Mouse (Mus musculus): ENCODE results near the gene Cisd2. TPM values are rescaled to one million over a fixed set of nuclear protein-coding genes. Genes with fewer than 3 reads are reported as not detected.

The Cisd2 gene
- total RNA-seq, 2 experiments from 2014 or later, result 38.5 to 41.7 TPM

DNA sequence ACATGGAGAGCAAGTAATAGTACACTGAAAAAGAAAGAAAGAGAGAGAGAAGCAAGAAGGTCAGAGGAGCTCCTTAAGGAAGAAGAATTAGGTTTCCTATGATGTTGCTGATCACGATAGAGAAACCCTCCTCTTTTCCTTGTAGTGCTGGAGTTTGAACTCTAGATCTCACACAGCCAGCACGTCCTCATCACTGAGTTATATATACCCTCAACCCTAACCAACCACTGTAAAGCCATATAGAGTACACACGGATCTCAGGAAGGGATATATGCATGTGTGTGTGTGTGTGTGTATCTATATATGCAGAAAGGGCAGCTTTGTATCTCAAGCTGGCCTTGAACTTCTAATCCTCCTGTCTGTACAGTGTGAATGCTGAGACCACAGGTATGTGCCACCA is 6.5 kb downstream of the Cisd2 start:
- intact Hi-C loops (cut with DNase I), result no loop called here
- DNase-seq, result no peak

DNA sequence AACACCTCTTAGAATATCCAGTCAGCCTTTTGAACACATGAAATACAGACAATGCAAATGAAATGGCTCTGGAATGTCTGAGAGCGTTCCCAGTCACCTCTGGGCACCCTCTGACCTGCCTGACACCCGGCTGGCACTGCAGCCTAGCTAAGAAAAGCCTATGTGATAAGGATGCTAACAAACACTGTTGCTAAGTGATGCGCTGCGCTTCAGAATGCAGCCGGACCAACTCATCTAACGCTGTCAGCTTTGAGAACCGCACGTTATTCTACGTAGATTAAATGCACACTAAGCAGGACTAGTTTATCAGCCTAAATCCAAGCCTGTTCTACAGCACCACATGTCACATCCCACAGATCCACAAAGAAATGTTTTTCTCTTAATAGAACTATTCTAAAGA is 11.9 kb downstream of the Cisd2 start:
- peak; percentile 71 to 76 for DNase-seq
- intact Hi-C loops (cut with DNase I), result no loop called here

DNA sequence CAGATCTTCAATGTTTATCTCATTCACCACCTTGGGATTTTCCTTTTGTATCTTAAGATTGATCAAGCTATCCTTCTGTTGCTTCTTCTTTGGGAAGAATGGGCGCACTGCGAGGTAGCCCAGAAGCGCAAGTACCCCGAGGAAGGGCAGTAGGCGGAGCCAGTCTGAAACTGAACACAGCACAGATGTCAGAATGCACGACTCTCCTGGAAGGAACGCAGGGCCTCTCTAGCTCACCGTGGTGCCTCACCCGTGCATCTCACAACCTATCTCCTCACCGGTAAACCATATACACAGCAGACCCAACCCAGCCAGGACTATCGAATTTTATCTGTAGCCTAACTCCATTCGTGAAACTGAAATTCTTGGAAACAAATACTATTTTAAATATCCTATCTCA is 12.7 kb downstream of the Cisd2 start:
- no peak for DNase-seq
- intact Hi-C loops (cut with DNase I), result no loop called here

DNA sequence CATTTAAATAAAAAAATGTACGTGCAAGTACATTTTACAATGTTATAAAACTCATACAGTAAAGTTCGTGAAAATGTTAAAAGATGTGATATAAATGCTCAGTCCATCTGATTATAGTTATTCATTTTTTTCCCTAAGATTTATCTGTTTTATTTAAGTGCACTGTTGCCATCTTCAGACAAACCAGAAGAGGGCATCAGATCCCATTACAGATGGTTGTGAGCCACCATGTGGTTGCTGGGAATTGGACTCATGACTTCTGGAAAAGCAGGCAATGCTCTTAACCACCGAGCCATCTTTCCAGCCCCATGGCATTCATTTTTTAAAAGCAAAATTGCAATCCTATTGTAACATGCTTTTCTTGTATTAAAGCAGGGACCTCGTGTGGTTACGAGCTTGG is 14.5 kb downstream of the Cisd2 start:
- intact Hi-C loops (cut with DNase I), result no loop called here

DNA sequence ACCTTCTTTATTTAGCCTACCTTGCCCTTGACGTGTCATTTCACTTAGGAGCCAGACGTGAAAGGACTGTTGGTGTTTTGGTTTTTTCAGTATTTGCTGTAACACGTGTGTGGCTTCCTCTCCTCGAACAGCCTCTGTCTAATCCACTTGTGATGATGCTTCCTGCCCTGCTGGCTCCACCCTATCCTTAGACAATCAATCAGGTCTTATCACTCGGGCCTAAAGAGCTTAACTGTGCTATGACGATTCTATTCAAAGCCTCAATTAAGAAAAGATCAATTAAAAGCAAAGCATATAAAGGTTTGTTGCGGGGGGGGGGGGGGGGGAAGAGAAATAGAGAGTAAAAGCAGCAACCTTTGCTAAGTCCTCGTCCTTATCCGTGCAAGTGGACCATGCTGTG is 16.4 kb downstream of the Cisd2 start:
- intact Hi-C loops (cut with DNase I), result no loop called here
- no peak for DNase-seq

More for the DNA sequence above, 14.5 kb downstream of the Cisd2 start:
- no peak for DNase-seq

DNA sequence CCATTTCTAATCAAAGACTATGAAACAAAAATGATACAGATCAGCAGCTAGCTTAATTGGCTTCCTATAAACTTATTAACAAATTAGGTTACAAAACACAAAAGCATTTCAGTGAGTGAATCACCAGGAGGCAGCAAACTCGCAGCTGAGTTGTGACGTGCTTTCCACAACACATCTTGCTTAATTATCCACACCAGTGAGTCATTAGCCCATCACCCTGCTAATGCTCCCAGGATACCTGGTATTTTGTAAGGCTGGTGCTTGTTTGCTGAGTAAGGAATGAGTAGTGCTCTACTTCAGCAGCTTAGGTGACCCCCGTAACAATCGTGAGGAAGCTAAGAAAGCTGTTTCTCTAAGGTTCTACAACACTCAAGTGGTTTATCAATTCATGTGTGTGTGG is 19.1 kb downstream of the Cisd2 start:
- DNase-seq, result no peak
- intact Hi-C loops (cut with DNase I), result loop anchor here (2.0 to 5.0 kb wide), 2 partner anchors 50 to 308 kb away; no protein-coding TSS in a partner anchor

DNA sequence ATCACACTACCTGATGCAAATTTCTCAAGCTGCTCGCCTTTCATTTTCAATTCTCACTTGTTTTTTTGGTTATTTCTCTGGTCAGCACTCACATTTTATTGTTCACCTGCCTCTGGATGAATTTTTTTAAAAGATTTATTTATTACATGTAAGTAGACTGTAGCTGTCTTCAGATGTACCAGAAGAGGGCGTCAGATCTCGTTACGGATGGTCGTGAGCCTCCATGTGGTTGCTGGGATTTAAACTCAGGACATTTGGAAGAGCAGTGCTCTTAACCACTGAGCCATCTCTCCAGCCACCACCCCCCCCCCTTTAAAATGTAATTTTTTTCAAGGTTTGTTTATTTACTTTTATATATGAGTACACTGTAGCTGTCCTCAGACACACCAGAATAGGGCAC is 19.9 kb downstream of the Cisd2 start:
- intact Hi-C loops (cut with DNase I), result loop anchor here (2.0 to 5.0 kb wide), 5 partner anchors 51 to 308 kb away; no protein-coding TSS in a partner anchor
- no peak for DNase-seq

DNA sequence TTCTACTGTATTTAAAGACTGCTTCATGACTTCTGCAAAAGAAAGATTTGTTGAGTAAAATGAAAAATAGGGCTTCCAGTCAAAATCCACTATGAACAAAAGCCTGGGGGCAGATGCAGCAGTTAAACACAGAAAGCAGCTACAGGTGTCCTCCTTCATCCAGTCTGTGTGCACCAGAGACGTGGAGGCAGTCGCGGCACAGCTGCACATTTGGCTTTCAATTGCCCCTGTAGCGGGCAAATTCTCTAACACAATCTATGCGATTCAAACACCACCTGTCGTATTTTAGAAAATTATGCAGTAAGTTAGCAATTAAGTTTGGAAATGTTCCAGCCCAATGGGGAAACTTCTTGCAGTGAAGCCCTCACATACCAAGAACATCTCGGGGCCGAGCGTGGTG is 20.5 kb downstream of the Cisd2 start:
- no peak for DNase-seq
- intact Hi-C loops (cut with DNase I), result loop anchor here (2.0 to 5.0 kb wide), 4 partner anchors 112 to 309 kb away; no protein-coding TSS in a partner anchor

DNA sequence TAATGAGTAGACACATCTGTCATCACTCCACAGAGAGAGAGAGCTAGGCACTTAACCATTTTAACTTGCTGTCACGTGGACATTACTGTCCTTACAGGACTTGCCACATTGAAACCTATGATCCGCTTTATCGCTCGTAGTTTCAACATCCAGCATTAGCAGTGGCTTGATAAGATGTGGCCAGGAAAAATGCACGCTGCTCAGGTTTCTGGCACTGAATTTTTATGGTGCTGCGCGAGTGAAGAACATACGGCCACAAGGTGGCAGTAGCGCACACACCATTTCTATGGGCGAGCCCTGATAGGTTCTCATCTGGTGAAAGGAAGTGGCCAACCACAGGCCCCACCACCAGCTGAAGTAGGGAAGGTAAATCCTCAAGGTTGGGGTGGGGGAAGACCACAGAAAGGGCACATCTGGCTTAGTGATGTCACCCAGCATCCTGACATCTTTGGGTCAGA is 21.5 kb downstream of the Cisd2 start:
- peak; percentile 92 to 95 for DNase-seq
- intact Hi-C loops (cut with DNase I), result loop anchor here (1.0 to 5.0 kb wide), 5 partner anchors 111 to 329 kb away; no protein-coding TSS in a partner anchor

DNA sequence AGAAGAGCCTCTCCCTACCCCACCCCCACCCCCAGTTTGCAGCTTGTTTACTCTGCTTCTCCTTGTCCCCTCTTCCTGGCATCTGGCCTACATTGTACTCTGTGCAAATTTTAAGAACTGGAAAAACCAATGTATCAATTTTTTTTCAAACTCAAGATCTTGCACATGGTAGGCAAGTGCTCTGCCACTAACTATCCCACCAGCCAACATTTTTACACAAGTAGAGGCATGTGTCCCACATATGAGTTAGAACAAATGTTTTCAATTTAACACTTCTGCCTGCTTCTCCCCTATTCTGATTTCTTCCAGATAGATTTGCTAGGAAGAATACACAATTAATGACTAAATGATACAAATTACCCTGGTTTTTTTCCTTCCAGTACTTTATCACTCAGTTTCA is 26.6 kb downstream of the Cisd2 start:
- no peak for DNase-seq
- intact Hi-C loops (cut with DNase I), result no loop called here

DNA sequence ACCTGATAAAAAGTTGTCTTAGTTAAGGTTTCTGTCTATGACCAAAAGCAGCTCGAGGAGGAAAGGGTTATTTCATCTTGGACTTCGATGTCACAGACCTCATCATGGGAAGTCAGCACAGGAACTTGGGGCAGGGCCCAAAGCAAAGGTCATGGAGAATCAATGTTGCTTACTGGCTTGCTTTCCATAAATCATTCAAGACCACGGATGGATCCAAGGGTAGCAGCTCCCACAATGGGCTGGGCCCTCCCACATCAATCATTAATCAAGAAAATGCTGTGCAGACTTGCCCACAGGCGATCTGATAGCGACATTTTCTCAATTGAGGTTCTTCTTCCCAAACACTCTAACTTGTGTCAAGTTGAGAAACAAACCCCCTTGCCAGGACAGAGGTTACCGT is 27.6 kb downstream of the Cisd2 start:
- DNase-seq, result no peak
- intact Hi-C loops (cut with DNase I), result no loop called here

DNA sequence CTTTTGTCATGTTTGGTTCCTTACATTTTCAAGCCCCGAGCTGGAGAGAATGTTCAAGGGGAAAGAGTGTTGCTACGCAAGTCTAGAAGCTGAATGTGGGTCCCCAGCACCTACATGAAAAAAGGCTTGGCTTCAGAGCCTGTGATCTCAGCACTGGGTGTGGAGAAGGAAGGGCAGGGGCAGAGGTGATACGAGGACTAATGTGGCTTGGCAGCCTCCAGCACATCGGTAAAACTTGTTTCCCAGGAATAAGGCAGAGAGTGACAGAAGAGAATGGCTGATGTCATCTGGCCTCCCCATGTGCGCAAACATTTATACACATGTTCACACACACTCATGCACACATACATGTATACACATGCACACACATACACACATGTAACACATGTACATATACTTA is 28.6 kb downstream of the Cisd2 start:
- intact Hi-C loops (cut with DNase I), result no loop called here
- no peak for DNase-seq

DNA sequence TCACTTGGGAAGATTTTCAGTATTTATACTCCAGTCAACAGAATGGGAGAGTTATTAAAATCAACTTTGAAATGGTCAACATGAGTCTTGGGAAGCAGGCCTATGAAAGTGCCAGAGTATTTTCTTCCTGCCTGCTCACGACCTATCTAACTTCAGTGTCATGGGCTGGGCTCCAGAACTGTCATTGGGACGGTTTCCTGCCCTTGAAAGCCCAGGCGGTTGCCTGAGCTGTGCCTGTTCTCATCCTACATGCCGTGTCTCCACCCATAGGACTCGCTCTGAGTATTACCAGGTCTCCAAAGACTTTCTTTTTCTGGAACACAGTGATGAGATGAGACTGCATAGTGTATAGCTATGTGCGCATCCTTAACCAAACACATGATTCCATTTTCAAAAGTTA is 30.5 kb downstream of the Cisd2 start:
- no peak for DNase-seq
- intact Hi-C loops (cut with DNase I), result no loop called here

DNA sequence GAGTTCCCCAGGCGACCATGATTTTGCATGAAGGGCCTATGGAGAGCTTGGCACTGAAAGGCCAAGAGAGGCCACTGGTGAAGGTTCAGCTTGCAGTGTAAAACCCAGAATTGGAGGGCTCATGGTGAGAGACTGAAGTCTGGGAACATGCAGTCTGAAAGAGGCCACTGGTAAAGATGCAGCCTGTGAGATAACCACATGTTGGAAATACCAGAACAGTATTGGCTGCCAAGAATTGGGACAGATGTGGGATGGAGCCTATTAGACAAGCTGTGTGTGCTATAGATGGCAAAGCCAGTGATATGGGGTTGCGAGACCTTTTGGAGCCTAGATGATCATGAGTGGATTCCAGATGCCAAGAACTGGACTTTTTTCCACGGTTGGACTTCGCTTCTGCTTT is 43.9 kb downstream of the Cisd2 start:
- no peak for DNase-seq
- intact Hi-C loops (cut with DNase I), result no loop called here

DNA sequence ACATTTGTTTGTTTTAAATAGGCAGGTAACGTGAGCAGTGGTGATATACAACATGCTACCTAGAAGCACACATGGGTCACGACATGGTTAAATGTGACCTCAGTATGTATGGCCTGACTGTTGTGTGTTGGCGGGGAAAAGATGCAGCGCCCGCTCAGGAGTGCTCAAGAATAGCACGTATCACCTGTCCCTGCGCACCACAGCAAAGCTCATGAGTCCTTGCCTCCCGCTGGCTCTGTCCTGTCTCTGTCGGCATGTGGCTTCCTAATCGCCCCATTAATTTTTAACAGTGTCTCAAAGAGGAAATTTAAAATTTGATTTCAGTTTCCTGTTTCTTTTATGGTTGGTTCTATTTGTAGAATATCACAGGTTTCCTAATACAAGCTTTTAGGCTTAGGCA is 46.3 kb downstream of the Cisd2 start:
- no peak for DNase-seq
- intact Hi-C loops (cut with DNase I), result no loop called here

DNA sequence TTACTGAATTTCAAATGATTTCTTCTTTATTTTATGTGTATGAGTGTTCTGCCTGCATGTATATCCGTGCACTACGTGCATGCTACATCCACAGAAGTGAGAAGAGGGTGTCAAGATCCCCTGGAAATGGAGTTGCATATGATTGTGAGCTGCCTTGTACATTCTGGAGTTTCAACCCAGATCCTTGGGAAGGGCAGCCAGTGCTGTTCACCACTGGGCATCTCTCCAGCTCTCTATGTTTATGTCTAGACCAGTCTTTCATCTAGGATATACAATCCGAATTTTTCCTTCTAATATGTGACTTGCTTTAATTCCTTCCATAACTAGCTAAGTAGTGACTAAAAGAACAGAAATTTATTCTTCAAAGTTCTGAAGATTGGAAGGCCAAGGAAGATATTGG is 47.9 kb downstream of the Cisd2 start:
- no peak for DNase-seq
- intact Hi-C loops (cut with DNase I), result no loop called here

DNA sequence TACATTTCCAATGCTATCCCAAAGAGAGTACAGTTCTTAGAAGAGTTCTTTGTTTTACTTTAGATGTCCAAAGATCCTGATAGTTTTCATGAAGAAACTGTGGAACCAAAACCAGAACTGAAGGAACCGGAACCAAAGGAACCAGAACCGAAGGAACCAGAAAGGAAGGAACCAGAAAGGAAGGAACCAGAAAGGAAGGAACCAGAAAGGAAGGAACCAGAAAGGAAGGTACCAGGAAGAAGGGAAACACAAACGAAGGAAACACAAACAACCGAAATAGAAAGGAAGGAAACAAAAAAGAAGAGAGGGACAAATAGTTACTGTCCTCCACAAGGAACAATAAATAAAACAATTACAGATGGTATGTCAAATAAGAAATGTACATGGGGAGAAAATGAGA is 66.3 kb downstream of the Cisd2 start:
- DNase-seq, result no peak
- intact Hi-C loops (cut with DNase I), result no loop called here

Other genes with a start within 250 kb of the Cisd2 start
- gene Cenpe, start 211.4 kb downstream of the Cisd2 start, total RNA-seq (2021), result 1 to 10 TPM; 7.3 to 7.7 TPM
- gene Bdh2, start 142.7 kb downstream of the Cisd2 start, total RNA-seq (2021), result 1 to 10 TPM; 5.1 to 6.6 TPM
- under 1 TPM; 0.20 to 0.43 TPM for gene Slc9b2, start 116.2 kb downstream of the Cisd2 start, total RNA-seq (2021)
- gene Slc9b1, start 75.9 kb downstream of the Cisd2 start, total RNA-seq (2021), result under 1 TPM; 0.45 to 0.60 TPM
- gene Ube2d3, start 14.2 kb upstream of the Cisd2 start, total RNA-seq (2021), result 100 to 1,000 TPM; 358 to 365 TPM
- 10 to 100 TPM; 22.5 to 26.8 TPM for gene Manba, start 61.7 kb upstream of the Cisd2 start, total RNA-seq (2021)